Mouse (Mus musculus) Patski (cell line): Measurements from ENCODE around the gene Rgp1. TPM values are rescaled to one million over a fixed set of nuclear protein-coding genes. Genes with fewer than 3 reads are reported as not detected.

Experiments
- ATAC-seq: fragments of 100-300 bp; one replicate; pipeline ENCODE4 v1.8.0; 2021
- CTCF ChIA-PET: fragments of 350-600 bp; sonication (Branson Sonifier 250); formaldehyde crosslinking; loops from one replicate; lab custom pipeline; 2022; ENCODE audit warnings: inconsistent platforms; lab: Charles Lee
- POLR2A ChIA-PET: fragments of 350-600 bp; sonication (Branson Sonifier 250); formaldehyde crosslinking; loops from one replicate; lab custom pipeline; 2022; ENCODE audit warnings: antibody characterized with exemption, inconsistent platforms; lab: Charles Lee
- DNase-seq: peaks from one replicate; pipeline ENCODE4 v3.0.0-alpha.2; 2011; ENCODE audit warnings: low read depth, low spot score
- H3K27me3 ChIP-seq: fragments of 371-371 bp; one replicate; pipeline ENCODE4 v1.5.1; 2021
- CTCF ChIP-seq: fragments of 100-300 bp; IDR thresholded peaks from one replicate; pipeline ENCODE4 v1.5.1; 2021
- in situ Hi-C: fragments of 300-500 bp; cut with MboI; formaldehyde crosslinking; loops from 3 replicates; pipeline ENCODE4 v1.11.1; 2018; ENCODE audit warnings: low pct_unique_long_range_greater_than_20kb, mixed read lengths
- polyA plus RNA-seq: library from polyadenylated mRNA; unstranded; gene quantifications from one replicate; pipeline ENCODE4 v1.2.3, GENCODE M21; 2021

Rgp1 gene
- polyA plus RNA-seq, 1 experiment from 2014 or later, result 25.3 TPM

DNA sequence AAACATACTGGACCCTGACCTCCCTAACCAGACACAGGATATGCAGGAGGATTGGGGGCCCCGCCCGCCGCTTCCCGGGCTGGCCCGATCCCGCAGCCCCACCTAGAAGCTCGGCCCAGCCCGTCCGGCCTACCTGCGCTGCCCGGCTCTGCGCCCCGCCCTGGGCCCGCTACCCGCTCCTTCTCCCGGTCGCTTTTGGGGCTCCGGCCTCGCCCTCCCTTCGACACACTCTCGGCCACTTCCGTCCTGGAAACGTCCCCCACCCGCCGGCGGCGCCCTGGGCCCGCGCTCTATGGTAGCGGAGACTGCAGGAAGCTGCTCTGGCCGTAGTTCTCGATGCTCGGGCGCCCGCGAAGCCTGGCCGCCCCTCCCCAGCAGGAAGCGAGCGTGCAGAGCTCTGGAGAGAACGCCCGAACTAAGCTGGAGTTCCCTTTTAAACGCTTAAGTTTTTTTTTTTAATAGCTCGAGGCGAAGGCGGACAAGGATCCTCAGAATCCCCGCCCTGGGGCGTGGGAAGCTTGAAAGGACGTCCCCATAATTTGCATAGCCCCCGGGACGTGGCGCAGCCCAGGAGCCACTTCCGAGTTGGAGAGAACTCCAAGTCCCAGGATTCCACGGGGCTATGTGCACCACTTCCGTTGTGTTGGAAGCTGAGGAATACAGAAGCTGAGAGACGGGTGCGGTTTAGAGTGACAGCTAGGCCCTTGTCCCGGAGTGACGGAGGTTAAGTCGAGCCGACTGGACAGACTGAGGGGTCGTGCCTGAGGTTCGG is 16.3 kb upstream of the Rgp1 start, which contains the start of the genes Creb3 and Tln1:
Gene Creb3 (plus strand): TSS at position 336 of the 772 bp plus-strand sequence.
Gene Tln1 (minus strand): TSS at position 695 of the 772 bp plus-strand sequence.
- H3K27me3 ChIP-seq, result no peaks in the 10 kb centered on the region
- in situ Hi-C loops, result no loop called here
- DNase-seq (peak; percentile 84), ATAC-seq (peak; percentile 76)
- TF ChIP-seq CTCF, result no peak
- POLR2A ChIA-PET, result interaction anchor here (0.6 to 1.8 kb wide), 5 partner anchors 16 to 709 kb away, joined by 3 to 9 read pairs (median 4); partner anchors contain the start of genes Gba2 and Rgp1
- CTCF ChIA-PET, result interaction anchor here (1.2 to 2.8 kb wide), 5 partner anchors 10 to 69 kb away, joined by 3 to 9 read pairs (median 5); partner anchors contain the start of gene Ccdc107

- ChIA-PET POLR2A (interaction anchor here (0.7 to 1.8 kb wide), 2 partner anchors 16 to 150 kb away, joined by 3 to 4 read pairs; no protein-coding TSS in a partner anchor), CTCF (interaction anchor here (0.8 to 2.8 kb wide), 7 partner anchors 10 to 109 kb away, joined by 3 to 9 read pairs (median 3); partner anchors contain the start of genes Ccdc107, Gba2 and Rgp1)
- TF ChIP-seq CTCF, result no peak
- no peaks in the 10 kb centered on the region for H3K27me3 ChIP-seq
- ATAC-seq, result no peak
- in situ Hi-C loops, result no loop called here
- DNase-seq, result no peak
Observed at GRCm38 (mm10) chr4:43562769-43563600, 15.5 kb upstream of the Rgp1 start.

GRCm38 (mm10) chr4:43563601-43563875 is 15.0 kb upstream of the Rgp1 start:
- no peak for ATAC-seq
- no peaks in the 10 kb centered on the region for H3K27me3 ChIP-seq
- ChIA-PET POLR2A (interaction anchor here (0.7 to 1.8 kb wide), 2 partner anchors 16 to 150 kb away, joined by 3 to 4 read pairs; no protein-coding TSS in a partner anchor), CTCF (interaction anchor here (0.8 to 1.1 kb wide), 3 partner anchors 15 to 108 kb away, joined by 3 read pairs; partner anchors contain the start of genes Gba2 and Rgp1)
- TF ChIP-seq CTCF, result no peak
- in situ Hi-C loops, result no loop called here
- no peak for DNase-seq

GRCm38 (mm10) chr4:43564231-43564630 is 14.3 kb upstream of the Rgp1 start:
- no peak for DNase-seq
- no peaks in the 10 kb centered on the region for H3K27me3 ChIP-seq
- CTCF ChIA-PET, result interaction anchor here (1.1 kb wide), 1 partner anchor 15 kb away, joined by 3 read pairs; the partner anchor contains the start of genes Gba2 and Rgp1

DNA sequence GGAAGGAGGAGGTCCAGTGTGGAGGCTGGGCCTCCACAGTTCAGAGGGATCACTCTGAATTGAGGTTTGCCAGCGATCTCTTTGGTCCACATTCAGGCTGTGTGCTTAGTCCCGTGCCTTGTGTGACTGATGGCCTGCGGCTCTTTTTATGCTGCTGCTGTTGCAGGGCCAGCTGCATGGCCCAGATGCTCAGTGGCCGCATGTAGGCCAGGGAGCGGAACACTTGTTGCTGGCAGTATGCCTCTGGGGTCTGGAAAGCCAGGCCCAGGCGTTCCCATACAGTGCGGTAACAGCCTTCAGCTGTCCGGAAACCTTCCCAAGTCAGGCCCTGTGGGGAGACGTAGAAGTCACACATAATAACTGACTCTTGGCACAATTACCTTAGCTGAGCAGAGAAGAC is 11.4 kb upstream of the Rgp1 start:
- CTCF ChIA-PET, result interaction anchor here (1.3 to 1.5 kb wide), 2 partner anchors 10 to 36 kb away, joined by 3 read pairs; no protein-coding TSS in a partner anchor
- TF ChIP-seq CTCF, result no peak
- in situ Hi-C loops, result no loop called here

More at GRCm38 (mm10) chr4:43564231-43564630, 14.3 kb upstream of the Rgp1 start:
- in situ Hi-C loops, result no loop called here
- ATAC-seq, result no peak
- POLR2A ChIA-PET, result no interaction called here
- no peak for TF ChIP-seq CTCF

DNA sequence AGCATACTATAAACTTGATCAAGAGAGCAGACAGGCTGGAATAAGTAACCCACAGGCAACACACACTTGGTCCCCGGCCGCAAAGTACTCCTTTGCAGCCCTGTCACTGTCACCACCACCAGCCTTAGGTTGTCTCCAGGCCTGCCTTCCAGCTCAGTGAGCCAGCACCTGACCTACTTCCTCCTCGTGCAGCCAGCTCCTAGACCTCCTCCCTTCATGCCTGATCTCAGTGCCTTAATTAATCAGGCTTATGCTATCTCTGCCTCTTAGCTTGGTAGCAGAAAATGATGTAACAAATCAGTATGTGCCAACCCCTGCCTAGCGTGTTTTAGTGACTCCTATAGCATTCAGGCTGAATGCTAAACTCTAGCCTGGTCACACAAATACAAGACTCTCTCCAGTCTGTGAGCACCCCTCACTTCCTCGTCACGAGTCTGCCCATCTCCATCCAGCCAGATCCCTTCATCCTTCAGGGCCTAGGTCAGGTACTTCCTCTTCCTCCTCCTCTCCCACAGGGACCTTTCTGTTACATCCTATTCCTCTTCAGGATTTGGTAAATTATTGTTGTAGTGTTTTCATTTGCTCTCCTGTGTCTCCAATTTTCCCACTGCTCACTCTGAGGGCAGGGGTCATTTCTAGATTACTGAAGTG is 7.0 kb upstream of the Rgp1 start:
- in situ Hi-C loops, result no loop called here
- H3K27me3 ChIP-seq, result no peaks in the 10 kb centered on the region
- ATAC-seq (no peak), DNase-seq (no peak)
- POLR2A ChIA-PET, result no interaction called here
- CTCF ChIA-PET, result no interaction called here
- no peak for TF ChIP-seq CTCF

More for the DNA sequence above, 11.4 kb upstream of the Rgp1 start:
- DNase-seq (no peak), ATAC-seq (no peak)
- H3K27me3 ChIP-seq, result no peaks in the 10 kb centered on the region
- POLR2A ChIA-PET, result interaction anchor here (1.6 kb wide), 1 partner anchor 10 kb away, joined by 4 read pairs; no protein-coding TSS in a partner anchor

DNA sequence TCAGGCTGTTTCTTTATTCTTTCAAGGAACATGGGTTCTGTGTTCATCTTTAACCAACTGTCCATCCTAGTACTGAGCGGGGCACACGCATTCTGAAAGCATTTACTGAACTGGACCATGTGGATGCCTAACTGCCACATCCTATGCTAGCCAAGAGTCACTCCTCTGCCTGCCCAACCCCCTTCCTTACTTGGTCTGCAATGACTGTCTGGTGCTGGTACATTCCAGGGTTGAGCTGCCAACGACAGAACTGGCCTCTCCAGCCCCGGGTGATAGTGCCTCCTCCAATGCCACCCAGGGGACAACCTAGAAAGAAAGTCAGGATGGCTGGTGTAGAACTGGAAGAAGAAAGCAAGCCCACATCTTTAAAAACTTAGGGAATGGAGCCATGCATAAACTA is 5.0 kb upstream of the Rgp1 start:
- in situ Hi-C loops, result no loop called here
- no peak for TF ChIP-seq CTCF
- ChIA-PET POLR2A (no interaction called here), CTCF (no interaction called here)
- ATAC-seq (no peak), DNase-seq (no peak)
- H3K27me3 ChIP-seq, result no peaks in the 10 kb centered on the region

- ChIA-PET POLR2A (interaction anchor here (1.3 kb wide), 1 partner anchor 10 kb away, joined by 5 read pairs; no protein-coding TSS in a partner anchor), CTCF (interaction anchor here (1.5 kb wide), 1 partner anchor 10 kb away, joined by 4 read pairs; no protein-coding TSS in a partner anchor)
- no peak for ATAC-seq
- in situ Hi-C loops, result no loop called here
- TF ChIP-seq CTCF, result no peak
- H3K27me3 ChIP-seq, result no peaks in the 10 kb centered on the region
- DNase-seq, result no peak
Observed at GRCm38 (mm10) chr4:43575356-43575755, 3.2 kb upstream of the Rgp1 start.

DNA sequence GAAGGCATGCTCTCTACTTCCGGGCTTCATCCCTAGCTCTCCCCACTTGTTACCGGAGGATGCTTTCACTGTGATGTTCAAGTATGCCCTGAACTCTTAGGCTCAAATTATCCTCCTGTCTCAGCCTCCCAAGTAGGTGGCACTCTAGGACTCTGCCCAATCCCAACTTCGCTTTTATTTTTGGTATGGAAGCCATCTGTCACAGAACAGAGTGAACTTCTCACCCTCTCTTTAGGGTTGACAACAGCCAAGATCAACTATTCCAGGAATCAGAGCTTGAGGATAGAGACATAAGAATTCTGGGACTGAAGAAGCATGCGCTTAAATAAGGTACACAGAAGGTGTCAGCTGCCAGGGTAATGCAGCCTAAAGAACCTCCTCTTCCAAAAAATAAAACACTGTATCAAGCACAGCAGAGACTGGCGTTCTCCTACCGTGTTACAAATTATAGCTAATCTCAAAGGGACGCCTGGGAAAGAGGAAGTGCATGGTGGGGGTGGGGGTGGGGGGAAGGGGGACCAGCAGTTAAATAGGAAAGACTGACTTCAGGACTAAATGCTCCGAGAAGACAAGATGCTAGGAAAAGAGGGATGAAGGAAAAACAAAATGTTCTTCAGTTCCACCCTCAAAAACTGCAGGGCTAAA is 1.2 kb upstream of the Rgp1 start:
- no peak for TF ChIP-seq CTCF
- POLR2A ChIA-PET, result interaction anchor here (1.1 to 2.0 kb wide), 2 partner anchors 10 to 12 kb away, joined by 4 to 9 read pairs; no protein-coding TSS in a partner anchor

More for the DNA sequence above, 1.2 kb upstream of the Rgp1 start:
- DNase-seq, result no peak
- CTCF ChIA-PET, result interaction anchor here (1.2 to 1.6 kb wide), 2 partner anchors 10 to 12 kb away, joined by 3 to 8 read pairs; no protein-coding TSS in a partner anchor
- H3K27me3 ChIP-seq, result no peaks in the 10 kb centered on the region
- ATAC-seq, result no peak
- in situ Hi-C loops, result no loop called here
